Mouse (Mus musculus): ENCODE data around the gene Fbxw24. TPM values are rescaled to one million over a fixed set of nuclear protein-coding genes. Genes with fewer than 3 reads are reported as not detected.
"Not testable (repeated sequence)": the region's sequence is repeated elsewhere in the genome, so short reads cannot be mapped to it uniquely, and the experiment has no call there.

Fbxw24 gene
- polyA plus RNA-seq (2015; fragmentation: Nextera tagmentation; extraction: Ambion mirVana), result not detected in 2 replicates

DNA sequence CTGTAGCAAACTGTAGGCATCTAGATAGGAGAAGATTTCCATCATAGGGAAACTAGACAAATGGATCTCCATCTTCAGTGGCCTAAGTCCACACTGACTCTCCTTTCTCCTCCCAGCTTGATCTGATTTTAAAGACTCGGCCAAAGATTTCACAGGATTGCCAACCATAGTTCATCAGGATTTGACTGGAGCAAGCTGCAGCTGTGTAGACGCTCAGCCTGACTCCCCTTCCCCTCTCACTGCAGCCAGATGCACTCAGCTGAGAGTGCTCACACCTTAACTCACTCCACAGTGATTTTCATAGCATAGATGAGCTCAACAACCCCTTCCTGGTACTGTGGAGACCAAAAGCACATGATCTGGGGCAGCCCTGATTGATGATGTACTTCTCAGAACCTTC is at the start of gene Fbxw24:
Gene Fbxw24 (minus strand): TSS at position 101 of the 400 bp plus-strand sequence.
- 85% methylated on average over 2 of the region's 2 CpGs for WGBS
- not testable (repeated sequence) for H3K9ac ChIP-seq

DNA sequence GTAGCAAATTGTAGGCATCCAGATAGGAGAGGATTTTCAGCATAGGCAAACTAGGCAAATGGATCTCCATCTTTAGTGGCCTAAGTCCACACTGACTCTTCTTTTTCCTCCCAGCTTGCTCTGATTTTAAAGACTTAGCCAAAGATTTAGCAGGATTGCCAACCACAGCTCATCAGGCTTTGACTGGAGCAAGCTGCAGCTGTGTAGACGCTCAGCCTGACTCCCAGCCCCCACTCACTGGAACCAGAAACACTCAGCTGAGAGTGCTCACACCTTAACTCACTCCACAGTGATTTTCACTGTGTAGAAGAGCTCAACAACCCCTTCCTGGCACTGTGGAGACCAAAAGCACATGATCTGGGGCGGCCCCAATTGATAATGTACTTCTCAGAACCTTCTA is 38.7 kb upstream of the Fbxw24 start, which contains the start of gene Fbxw25:
Gene Fbxw25 (minus strand): TSS at position 101 of the 400 bp plus-strand sequence.
- H3K36me3 ChIP-seq; ATAC-seq (ENCODE audit: low read depth); H3K4me3 ChIP-seq; H3K4me1 ChIP-seq (replicated peaks); H3K27ac ChIP-seq (replicated peaks); H3K4me2 ChIP-seq; H3K9ac ChIP-seq; H3K9me3 ChIP-seq; H3K27me3 ChIP-seq: not testable (repeated sequence)
- WGBS, result 69% methylated on average over 2 of the region's 2 CpGs

More for the DNA sequence above, at the start of gene Fbxw24:
- not testable (repeated sequence) for H3K4me3 ChIP-seq; H3K27me3 ChIP-seq; H3K4me1 ChIP-seq (replicated peaks); H3K36me3 ChIP-seq; H3K9me3 ChIP-seq; H3K4me2 ChIP-seq; H3K27ac ChIP-seq (replicated peaks); ATAC-seq (ENCODE audit: low read depth)

DNA sequence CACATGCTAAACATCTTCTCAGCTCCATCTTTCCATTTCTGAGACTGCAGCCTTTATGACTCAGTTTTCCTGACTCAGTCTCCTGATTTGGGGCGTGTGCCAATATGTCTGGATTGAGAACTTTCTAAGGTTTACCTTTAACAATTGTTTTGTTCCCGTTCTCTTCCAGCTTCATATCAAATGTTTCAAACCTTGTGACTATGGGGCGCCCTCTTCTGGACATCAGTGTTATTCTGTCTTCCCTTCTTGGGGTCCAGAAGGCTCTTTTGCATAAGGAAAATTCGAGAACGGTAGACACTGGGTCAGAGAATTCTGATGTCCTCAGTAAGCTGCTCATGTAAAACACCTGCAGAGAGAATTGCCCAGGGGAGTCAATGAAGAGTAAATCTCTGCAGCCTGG is 19.0 kb downstream of the Fbxw24 start:
- H3K9ac ChIP-seq; H3K9me3 ChIP-seq; H3K4me1 ChIP-seq (replicated peaks); H3K4me2 ChIP-seq; ATAC-seq (ENCODE audit: low read depth); H3K4me3 ChIP-seq; H3K36me3 ChIP-seq; H3K27me3 ChIP-seq; H3K27ac ChIP-seq (replicated peaks): not testable (repeated sequence)
- WGBS, result 42% methylated on average over 5 of the region's 5 CpGs

DNA sequence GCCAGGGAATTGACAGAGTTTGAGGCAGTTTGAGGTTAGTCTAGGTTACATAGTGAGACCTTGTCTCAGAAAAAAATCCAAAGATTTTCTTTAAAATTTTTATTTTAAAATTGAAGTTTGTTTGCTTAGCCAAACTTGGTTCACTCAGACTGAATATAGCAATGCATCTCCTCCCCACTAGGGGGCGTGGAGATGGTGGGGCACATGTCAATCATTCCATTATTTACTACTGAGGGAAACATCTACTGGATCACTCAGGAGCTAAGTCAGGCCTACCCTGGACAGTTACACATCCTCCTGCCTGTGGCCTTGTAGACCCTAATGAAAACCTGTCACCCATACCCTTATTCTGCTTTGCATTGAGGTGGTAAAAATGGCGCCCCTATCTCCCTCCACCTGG is 23.7 kb downstream of the Fbxw24 start:
- not testable (repeated sequence) for H3K27me3 ChIP-seq; H3K4me2 ChIP-seq; H3K4me3 ChIP-seq; H3K9ac ChIP-seq; ATAC-seq (ENCODE audit: low read depth); H3K27ac ChIP-seq (replicated peaks); H3K4me1 ChIP-seq (replicated peaks); H3K9me3 ChIP-seq; H3K36me3 ChIP-seq
- 65% methylated on average over 2 of the region's 2 CpGs for WGBS

DNA sequence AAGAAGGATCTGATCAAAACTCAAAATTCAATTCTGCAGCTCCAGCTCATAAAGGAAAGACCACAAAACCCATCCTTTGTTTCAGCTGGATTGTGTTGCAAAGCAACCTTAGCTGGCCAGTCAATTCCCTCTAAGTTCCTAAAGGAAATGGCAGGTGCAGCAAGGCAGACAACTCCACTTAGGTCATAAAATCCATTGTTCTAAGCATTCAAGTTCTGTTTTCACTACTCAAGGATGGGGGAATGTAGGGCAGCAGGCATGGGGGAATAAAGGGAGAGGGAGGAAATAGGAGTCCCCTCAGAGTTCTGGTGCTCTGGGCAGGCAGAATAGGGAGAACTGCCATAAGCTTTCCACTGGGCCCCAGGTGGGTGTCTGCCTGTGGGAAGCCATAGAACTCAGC is 28.6 kb downstream of the Fbxw24 start:
- H3K4me1 ChIP-seq (replicated peaks), result no peaks in the 10 kb centered on the region
- no peak overlapping the region for H3K4me2 ChIP-seq
- H3K4me3 ChIP-seq, result no peak overlapping the region
- H3K27ac ChIP-seq (replicated peaks), result no peak overlapping the region
- H3K9me3 ChIP-seq, result no peaks in the 10 kb centered on the region
- no peaks in the 10 kb centered on the region for H3K36me3 ChIP-seq
- H3K9ac ChIP-seq, result no peak overlapping the region
- no peaks in the 10 kb centered on the region for H3K27me3 ChIP-seq
- ATAC-seq (ENCODE audit: low read depth), result no peak

DNA sequence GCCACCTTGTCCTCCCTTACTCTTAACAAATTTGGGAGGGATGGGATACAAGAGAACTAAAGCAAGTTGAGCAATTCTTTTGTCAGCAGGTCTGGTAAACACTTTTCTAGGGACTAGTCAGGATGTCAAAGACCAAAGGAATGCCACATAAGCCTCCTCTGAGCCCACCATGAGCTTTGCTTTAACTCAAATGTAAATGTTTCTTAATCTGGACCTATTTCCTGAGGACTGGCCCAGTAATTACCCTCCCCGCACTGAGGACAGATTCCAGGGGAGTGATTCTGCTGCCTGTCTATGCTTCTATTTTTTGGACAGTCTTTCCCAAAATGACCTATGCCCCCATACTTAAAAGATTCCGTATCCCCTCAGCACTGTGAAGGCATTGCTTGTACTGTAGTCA is 31.0 kb downstream of the Fbxw24 start:
- no peaks in the 10 kb centered on the region for H3K36me3 ChIP-seq
- no peaks in the 10 kb centered on the region for H3K4me1 ChIP-seq (replicated peaks)
- 81% methylated on average over 2 of the region's 2 CpGs for WGBS
- H3K27me3 ChIP-seq, result no peaks in the 10 kb centered on the region
- no peak overlapping the region for H3K4me2 ChIP-seq
- no peak overlapping the region for H3K4me3 ChIP-seq
- no peak overlapping the region for H3K27ac ChIP-seq (replicated peaks)
- H3K9ac ChIP-seq, result no peak overlapping the region
- ATAC-seq (ENCODE audit: low read depth), result no peak
- no peaks in the 10 kb centered on the region for H3K9me3 ChIP-seq

DNA sequence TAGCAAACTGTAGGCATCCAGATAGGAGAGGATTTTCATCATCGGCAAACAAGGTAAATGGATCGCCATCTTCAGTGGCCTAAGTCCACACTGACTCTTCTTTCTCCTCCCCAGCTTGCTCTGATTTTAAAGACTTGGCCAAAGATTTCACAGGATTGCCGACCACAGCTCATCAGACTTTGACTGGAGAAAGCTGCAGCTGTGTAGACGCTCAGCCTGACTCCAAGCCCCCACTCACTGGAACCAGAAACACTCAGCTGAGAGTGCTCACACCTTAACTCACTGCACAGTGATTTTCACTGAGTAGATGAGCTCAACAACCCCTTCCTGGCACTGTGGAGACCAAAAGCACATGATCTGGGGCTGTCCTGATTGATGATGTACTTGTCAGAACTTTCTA is 57.7 kb downstream of the Fbxw24 start, which contains the start of gene Fbxw15:
Gene Fbxw15 (minus strand): TSS at position 101 of the 400 bp plus-strand sequence.
- H3K27me3 ChIP-seq; H3K9ac ChIP-seq; H3K4me3 ChIP-seq; H3K36me3 ChIP-seq; H3K4me1 ChIP-seq (replicated peaks); H3K9me3 ChIP-seq; H3K27ac ChIP-seq (replicated peaks); H3K4me2 ChIP-seq; ATAC-seq (ENCODE audit: low read depth): not testable (repeated sequence)
- 89% methylated on average over 4 of the region's 4 CpGs for WGBS

DNA sequence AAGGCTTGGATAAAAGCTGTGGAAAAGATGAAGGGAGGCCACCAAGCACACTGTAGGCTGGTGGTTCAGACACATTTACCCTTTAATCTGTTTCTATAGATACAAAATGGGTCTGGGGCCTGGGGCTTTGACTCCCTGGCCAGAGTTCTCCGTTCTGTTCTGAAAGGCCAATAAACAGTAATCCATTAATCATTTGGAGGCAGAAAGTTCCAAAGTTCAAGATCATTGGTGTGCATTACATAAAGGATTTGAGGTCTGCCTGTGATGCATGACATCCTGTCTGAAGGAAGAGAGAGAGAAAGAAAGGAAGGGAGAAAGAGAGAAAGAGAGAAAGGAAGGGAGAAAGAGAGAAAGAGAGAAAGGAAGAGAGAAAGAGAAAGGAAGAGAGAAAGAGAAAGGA is 60.3 kb downstream of the Fbxw24 start:
- Histone ChIP-seq H3K4me2 (no peak overlapping the region), H3K27ac (replicated peaks) (no peak overlapping the region), H3K4me3 (no peak overlapping the region), H3K36me3 (no peaks in the 10 kb centered on the region), H3K27me3 (no peaks in the 10 kb centered on the region), H3K4me1 (replicated peaks) (no peaks in the 10 kb centered on the region), H3K9me3 (no peaks in the 10 kb centered on the region), H3K9ac (no peak overlapping the region)
- no peak for ATAC-seq (ENCODE audit: low read depth)
- 57% methylated on average over 1 of the region's 1 CpGs for WGBS

DNA sequence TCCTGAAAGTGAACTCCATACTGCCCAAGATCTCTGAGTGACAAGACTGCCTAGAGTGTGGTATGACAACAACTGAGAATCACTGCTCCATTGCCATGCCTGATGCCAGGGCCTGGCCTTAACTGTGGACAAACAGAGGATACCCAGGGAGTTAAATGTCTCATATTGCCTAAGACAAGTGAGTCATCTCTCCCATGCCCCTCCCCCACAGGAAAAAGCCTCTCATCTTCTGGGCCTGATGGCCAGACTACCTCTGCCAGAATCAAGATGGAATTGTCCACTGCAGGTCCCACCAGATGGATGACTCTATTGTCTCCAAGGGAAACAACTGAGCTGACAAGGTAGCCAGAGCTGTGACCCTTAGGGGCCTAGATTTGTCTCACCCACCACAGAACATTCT is 63.8 kb downstream of the Fbxw24 start:
- H3K27me3 ChIP-seq; H3K36me3 ChIP-seq; H3K9me3 ChIP-seq; ATAC-seq (ENCODE audit: low read depth); H3K9ac ChIP-seq; H3K4me3 ChIP-seq; H3K4me2 ChIP-seq; H3K27ac ChIP-seq (replicated peaks); H3K4me1 ChIP-seq (replicated peaks): not testable (repeated sequence)

DNA sequence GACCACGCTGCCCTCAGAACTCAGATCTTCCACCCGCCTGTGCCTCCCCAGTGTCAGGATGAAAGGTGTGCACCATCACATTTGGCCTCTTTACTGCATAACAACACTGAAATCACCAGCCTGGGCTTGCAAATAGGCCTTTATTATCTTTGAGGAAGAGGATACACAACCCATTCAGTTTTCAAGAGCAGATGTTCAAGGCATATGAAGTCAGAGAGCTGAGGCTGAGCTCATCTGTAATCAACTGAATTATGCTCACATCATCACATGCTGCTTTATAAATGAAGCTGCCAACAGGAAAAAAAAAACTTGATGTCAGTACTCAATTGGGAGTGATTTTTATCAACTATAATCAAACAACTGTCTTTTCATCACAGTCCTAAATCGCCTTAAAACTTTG is 73.4 kb downstream of the Fbxw24 start:
- Histone ChIP-seq H3K27me3 (no peaks in the 10 kb centered on the region), H3K9me3 (no peaks in the 10 kb centered on the region), H3K4me2 (no peak overlapping the region), H3K27ac (replicated peaks) (no peak overlapping the region), H3K4me1 (replicated peaks) (no peaks in the 10 kb centered on the region), H3K4me3 (no peak overlapping the region), H3K9ac (no peak overlapping the region), H3K36me3 (no peaks in the 10 kb centered on the region)
- WGBS, result 76% methylated on average over 3 of the region's 3 CpGs
- ATAC-seq (ENCODE audit: low read depth), result no peak

Other genes starting within 250 kb of the Fbxw24 start
- not detected in 2 replicates for gene Fbxw22, start 221.8 kb downstream of the Fbxw24 start, polyA plus RNA-seq (2015; fragmentation: Nextera tagmentation; extraction: Ambion mirVana)
- gene Fbxw16, start 176.9 kb downstream of the Fbxw24 start, polyA plus RNA-seq (2015; fragmentation: Nextera tagmentation; extraction: Ambion mirVana), result not detected in 2 replicates
- not detected in 2 replicates for gene Fbxw19, start 130.2 kb downstream of the Fbxw24 start, polyA plus RNA-seq (2015; fragmentation: Nextera tagmentation; extraction: Ambion mirVana)
- gene Fbxw15, start 57.8 kb downstream of the Fbxw24 start, polyA plus RNA-seq (2015; fragmentation: Nextera tagmentation; extraction: Ambion mirVana), result not detected in 2 replicates
- not detected in 2 replicates for gene Fbxw25, start 38.6 kb upstream of the Fbxw24 start, polyA plus RNA-seq (2015; fragmentation: Nextera tagmentation; extraction: Ambion mirVana)
- gene Fbxw18, start 76.6 kb upstream of the Fbxw24 start, polyA plus RNA-seq (2015; fragmentation: Nextera tagmentation; extraction: Ambion mirVana), result not detected in 2 replicates
- not detected in 2 replicates for gene Fbxw26, start 120.0 kb upstream of the Fbxw24 start, polyA plus RNA-seq (2015; fragmentation: Nextera tagmentation; extraction: Ambion mirVana)
- gene Fbxw27, start 164.6 kb upstream of the Fbxw24 start, polyA plus RNA-seq (2015; fragmentation: Nextera tagmentation; extraction: Ambion mirVana), result not detected in 2 replicates
- not detected in 2 replicates for gene Spink8, start 186.2 kb upstream of the Fbxw24 start, polyA plus RNA-seq (2015; fragmentation: Nextera tagmentation; extraction: Ambion mirVana)
- gene Nme6, start 206.7 kb upstream of the Fbxw24 start, polyA plus RNA-seq (2015; fragmentation: Nextera tagmentation; extraction: Ambion mirVana), result 56.0 and 58.9 TPM in 2 replicates
- 1.3 and 2.4 TPM in 2 replicates for gene Camp, start 223.6 kb upstream of the Fbxw24 start, polyA plus RNA-seq (2015; fragmentation: Nextera tagmentation; extraction: Ambion mirVana)
- 16.0 and 17.2 TPM in 2 replicates for gene Cdc25a, start 249.5 kb upstream of the Fbxw24 start, polyA plus RNA-seq (2015; fragmentation: Nextera tagmentation; extraction: Ambion mirVana)

Measured in neural tube, embryonic 13.5 days (tissue).